Mouse (Mus musculus) brain, embryonic 18.5 days (tissue): ENCODE results near the gene Nr0b2.
A peak's percentile ranks its signal among the peaks of the same experiment; 100 is the strongest.

Source experiments
- DNase-seq: peaks from one replicate; pipeline ENCODE4 v3.0.0-alpha.2; 2012; ENCODE audit warnings: low read depth, low spot score

The Nr0b2 gene

GRCm38 (mm10) chr4:133561622-133562021, 8.4 kb downstream of the Nr0b2 start:
- no peak for DNase-seq

GRCm38 (mm10) chr4:133563123-133563571, 10.0 kb downstream of the Nr0b2 start:
- DNase-seq = no peak

GRCm38 (mm10) chr4:133567251-133567650, 14.1 kb downstream of the Nr0b2 start:
- no peak for DNase-seq

GRCm38 (mm10) chr4:133569291-133570065, 16.3 kb downstream of the Nr0b2 start:
- DNase-seq = no peak

GRCm38 (mm10) chr4:133570066-133570466, 16.9 kb downstream of the Nr0b2 start:
- DNase-seq = no peak

- peak; percentile 84 for DNase-seq
Measured at GRCm38 (mm10) chr4:133574070-133574842, 21.1 kb downstream of the Nr0b2 start, which contains the start of gene Gpatch3. Gene Gpatch3 (plus strand): TSS chr4:133574745.

GRCm38 (mm10) chr4:133574843-133575202, 21.6 kb downstream of the Nr0b2 start:
- no peak for DNase-seq

GRCm38 (mm10) chr4:133577983-133578382, 24.8 kb downstream of the Nr0b2 start:
- no peak for DNase-seq

GRCm38 (mm10) chr4:133583690-133584058, 30.5 kb downstream of the Nr0b2 start:
- no peak for DNase-seq

GRCm38 (mm10) chr4:133584059-133584951, 31.1 kb downstream of the Nr0b2 start, which contains the start of gene Gpn2:
Gene Gpn2 (plus strand): TSS chr4:133584362.
- DNase-seq = peak; percentile 82

GRCm38 (mm10) chr4:133592570-133592969, 39.4 kb downstream of the Nr0b2 start:
- no peak for DNase-seq

- no peak for DNase-seq
Measured at GRCm38 (mm10) chr4:133595538-133595937, 42.4 kb downstream of the Nr0b2 start.

GRCm38 (mm10) chr4:133596084-133596483, 42.9 kb downstream of the Nr0b2 start:
- DNase-seq = no peak

- DNase-seq = no peak
Measured at GRCm38 (mm10) chr4:133598616-133599015, 45.4 kb downstream of the Nr0b2 start.

GRCm38 (mm10) chr4:133599116-133599515, 45.9 kb downstream of the Nr0b2 start:
- no peak for DNase-seq

- no peak for DNase-seq
Measured at GRCm38 (mm10) chr4:133599571-133600073, 46.4 kb downstream of the Nr0b2 start.

GRCm38 (mm10) chr4:133600306-133600705, 47.1 kb downstream of the Nr0b2 start:
- DNase-seq = no peak

GRCm38 (mm10) chr4:133601721-133602218, 48.6 kb downstream of the Nr0b2 start, which contains the start of gene Sfn:
Gene Sfn (minus strand): TSS chr4:133602168.
- DNase-seq = no peak

GRCm38 (mm10) chr4:133603056-133603455, 49.9 kb downstream of the Nr0b2 start:
- DNase-seq = no peak

- DNase-seq = no peak
Measured at GRCm38 (mm10) chr4:133604175-133604574, 51.0 kb downstream of the Nr0b2 start.

GRCm38 (mm10) chr4:133604856-133605255, 51.7 kb downstream of the Nr0b2 start:
- no peak for DNase-seq
